Mouse (Mus musculus) heart, embryonic 14.5 days (tissue): ENCODE measurements around the gene Olfr126. TPM values are rescaled to one million over a fixed set of nuclear protein-coding genes. Genes with fewer than 3 reads are reported as not detected.
A peak's percentile ranks its signal among the peaks of the same experiment; 100 is the strongest.

Source experiments
- ATAC-seq: fragments of 200-750 bp; cut with Nextera tagmentation; 2 replicates; pipeline ENCODE4 v1.8.0; 2017; ENCODE audit warnings: low read depth, moderate TSS enrichment; ENCODE audit not compliant: insufficient number of reproducible peaks, insufficient read depth, low FRiP score
- H3K27ac ChIP-seq, 2 experiments: fragments of 200-500 bp in 1 of 2; fragments of 300-500 bp in 1 of 2; sonication (generic) in 1 of 2; replicated peaks in 1 of 2; 2 replicates each; pipeline ENCODE4 v1.5.1; 2012 to 2014; ENCODE audit warnings: low read depth in 2 of 2, low read length in 2 of 2, control low read depth in 1 of 2, mild to moderate bottlenecking in 1 of 2, mixed read lengths in 1 of 2; ENCODE audit not compliant: control insufficient read depth in 1 of 2, insufficient read depth in 1 of 2
- H3K27me3 ChIP-seq: fragments of 300-500 bp; sonication (generic); 2 replicates; pipeline ENCODE4 v1.6.1; 2014; ENCODE audit warnings: mild to moderate bottlenecking, low read length, control low read depth; ENCODE audit not compliant: control insufficient read depth, insufficient read depth
- H3K36me3 ChIP-seq: fragments of 300-500 bp; sonication (generic); 2 replicates; pipeline ENCODE4 v1.6.1; 2014; ENCODE audit warnings: mild to moderate bottlenecking, control low read depth, low read length, mixed read lengths; ENCODE audit not compliant: control insufficient read depth, insufficient read depth
- H3K4me1 ChIP-seq, 2 experiments: fragments of 200-500 bp in 1 of 2; fragments of 300-500 bp in 1 of 2; sonication (generic) in 1 of 2; 2 replicates each; pipeline ENCODE4 v1.6.1; 2012 to 2014; ENCODE audit warnings: low read length in 2 of 2, control low read depth in 1 of 2, mixed read lengths in 1 of 2; ENCODE audit not compliant: control insufficient read depth in 2 of 2, insufficient read depth in 2 of 2
- H3K4me2 ChIP-seq: fragments of 300-500 bp; sonication (generic); 2 replicates; pipeline ENCODE4 v1.6.1; 2014; ENCODE audit warnings: mild to moderate bottlenecking, low read length
- H3K4me3 ChIP-seq, 2 experiments: fragments of 200-500 bp in 1 of 2; fragments of 300-500 bp in 1 of 2; sonication (generic) in 1 of 2; 2 replicates each; pipeline ENCODE4 v1.5.1; 2012 to 2014; ENCODE audit warnings: low read length in 2 of 2, mild to moderate bottlenecking in 2 of 2, control low read depth in 1 of 2, low read depth in 1 of 2, moderate library complexity in 1 of 2; ENCODE audit not compliant: control insufficient read depth in 1 of 2, insufficient read depth in 1 of 2
- H3K9ac ChIP-seq: fragments of 300-500 bp; sonication (generic); 2 replicates; pipeline ENCODE4 v1.6.1; 2014; ENCODE audit warnings: mild to moderate bottlenecking, low read length
- H3K9me3 ChIP-seq: fragments of 300-500 bp; sonication (generic); 2 replicates; pipeline ENCODE4 v1.6.1; 2016; ENCODE audit warnings: low read length, control low read depth; ENCODE audit not compliant: control insufficient read depth
- WGBS: fragments of 180-500 bp; shearing (Covaris S2); extraction: QIAGEN DNeasy Blood & Tissue Kit; methylation state at CpG from one replicate; pipeline ENCODE4 v1.1.7; 2014; 5-methylcytosine and 5-hydroxymethylcytosine counted together
- polyA plus RNA-seq: library from polyadenylated mRNA; unstranded; fragments of >200 nt; fragmentation: Nextera tagmentation; extraction: Ambion mirVana; gene quantifications from 2 replicates; pipeline ENCODE4 v1.2.1, GENCODE M21; 2014

Gene Olfr126
- polyA plus RNA-seq: not detected in 2 replicates

- H3K27ac ChIP-seq: no peak within 1 kb of the TSS
- no peaks in the 10 kb centered on the region for H3K9me3 ChIP-seq
- H3K4me3 ChIP-seq: no peak within 1 kb of the TSS
- no peak within 1 kb of the TSS for H3K9ac ChIP-seq
- H3K4me2 ChIP-seq: no peak within 1 kb of the TSS
- ATAC-seq: no peak
- H3K27me3 ChIP-seq: no peaks in the 10 kb centered on the region
- H3K36me3 ChIP-seq: no peaks in the 10 kb centered on the region
- H3K4me1 ChIP-seq: no peaks in the 10 kb centered on the region
Measured at GRCm38 (mm10) chr17:37847183-37847582, at the start of gene Olfr126. TSS of gene Olfr126 (plus strand) at chr17:37847483.

GRCm38 (mm10) chr17:37799588-37799987, 47.7 kb upstream of the Olfr126 start, which contains the start of gene Olfr124:
TSS of gene Olfr124 (plus strand) at chr17:37799888.
- Histone ChIP-seq H3K36me3 (no peaks in the 10 kb centered on the region), H3K9ac (no peak within 1 kb of the TSS), H3K27ac (no peak within 1 kb of the TSS), H3K27me3 (no peaks in the 10 kb centered on the region), H3K4me1 (no peaks in the 10 kb centered on the region), H3K4me3 (no peak within 1 kb of the TSS), H3K9me3 (peaks cover 2% of the 10 kb centered on the region; the same call in 1 of the 2 replicates), H3K4me2 (no peak within 1 kb of the TSS)
- ATAC-seq: no peak
- 70% methylated on average over 3 of the region's 3 CpGs for whole genome bisulfite sequencing

GRCm38 (mm10) chr17:37832649-37833048, 14.6 kb upstream of the Olfr126 start, which contains the start of gene Olfr125:
TSS of gene Olfr125 (plus strand) at chr17:37832949.
- Histone ChIP-seq H3K27me3 (no peaks in the 10 kb centered on the region), H3K9me3 (no peaks in the 10 kb centered on the region), H3K27ac (no peak within 1 kb of the TSS), H3K36me3 (no peaks in the 10 kb centered on the region), H3K4me1 (no peaks in the 10 kb centered on the region), H3K9ac (no peak within 1 kb of the TSS), H3K4me2 (no peak within 1 kb of the TSS), H3K4me3 (no peak within 1 kb of the TSS)
- ATAC-seq: no peak

- WGBS: 62% methylated on average over 2 of the region's 2 CpGs
- Histone ChIP-seq H3K4me3 (no peak overlapping the region), H3K36me3 (no peaks in the 10 kb centered on the region), H3K9me3 (no peaks in the 10 kb centered on the region), H3K4me2 (no peak overlapping the region), H3K27me3 (no peaks in the 10 kb centered on the region), H3K4me1 (no peaks in the 10 kb centered on the region), H3K27ac (no peak overlapping the region), H3K9ac (no peak overlapping the region)
- ATAC-seq: no peak
Measured at GRCm38 (mm10) chr17:37863901-37864300, 16.6 kb downstream of the Olfr126 start.

GRCm38 (mm10) chr17:37869676-37870205, 22.5 kb downstream of the Olfr126 start:
- H3K4me1 ChIP-seq: peaks cover 0 to 2% of the 10 kb centered on the region in 2 experiments; a peak in 1 of 4 replicates
- WGBS: 21% methylated on average over 8 of the region's 8 CpGs
- H3K27me3 ChIP-seq: no peaks in the 10 kb centered on the region
- H3K36me3 ChIP-seq: no peaks in the 10 kb centered on the region
- peak overlapping the region; percentile 34; the same call in 1 of the 2 replicates for H3K4me2 ChIP-seq
- no peak overlapping the region for H3K4me3 ChIP-seq
- no peak for ATAC-seq
- no peak overlapping the region for H3K9ac ChIP-seq
- H3K9me3 ChIP-seq: no peaks in the 10 kb centered on the region
- H3K27ac ChIP-seq: no peak overlapping the region; a peak in 1 of 4 replicates

GRCm38 (mm10) chr17:37873830-37874229, 26.5 kb downstream of the Olfr126 start:
- Histone ChIP-seq H3K9ac (no peak overlapping the region), H3K27ac (no peak overlapping the region), H3K4me2 (no peak overlapping the region), H3K4me1 (peaks cover 0 to 2% of the 10 kb centered on the region in 2 experiments; a peak in 1 of 4 replicates), H3K9me3 (no peaks in the 10 kb centered on the region), H3K4me3 (no peak overlapping the region), H3K36me3 (no peaks in the 10 kb centered on the region), H3K27me3 (no peaks in the 10 kb centered on the region)
- ATAC-seq: no peak
- 71% methylated on average over 3 of the region's 3 CpGs for WGBS

GRCm38 (mm10) chr17:37900137-37900536, 52.9 kb downstream of the Olfr126 start, which contains the start of gene Olfr127:
TSS of gene Olfr127 (plus strand) at chr17:37900437.
- no peak for ATAC-seq
- WGBS: 41% methylated on average over 1 of the region's 1 CpGs
- no peaks in the 10 kb centered on the region for H3K9me3 ChIP-seq
- H3K4me2 ChIP-seq: no peak within 1 kb of the TSS
- no peak within 1 kb of the TSS for H3K4me3 ChIP-seq
- no peak within 1 kb of the TSS for H3K27ac ChIP-seq
- no peaks in the 10 kb centered on the region for H3K4me1 ChIP-seq
- no peaks in the 10 kb centered on the region for H3K36me3 ChIP-seq
- no peaks in the 10 kb centered on the region for H3K27me3 ChIP-seq
- no peak within 1 kb of the TSS for H3K9ac ChIP-seq
